Mouse (Mus musculus) kidney, embryonic 16.5 days (tissue): ENCODE data around the gene Hemk1. TPM values are rescaled to one million over a fixed set of nuclear protein-coding genes. Genes with fewer than 3 reads are reported as not detected.
A peak's percentile ranks its signal among the peaks of the same experiment; 100 is the strongest.

Source experiments
- ATAC-seq: fragments of 200-750 bp; cut with Nextera tagmentation; 2 replicates; pipeline ENCODE4 v1.8.0; 2017; ENCODE audit warnings: moderate TSS enrichment; ENCODE audit not compliant: low FRiP score, low TSS enrichment
- H3K27ac ChIP-seq: fragments of 300-500 bp; sonication (generic); 2 replicates; pipeline ENCODE4 v1.5.1; 2014; ENCODE audit warnings: low read length
- H3K27me3 ChIP-seq: fragments of 300-500 bp; sonication (generic); 2 replicates; pipeline ENCODE4 v1.6.1; 2014; ENCODE audit warnings: low read length, control low read depth, mixed read lengths; ENCODE audit not compliant: insufficient read depth
- H3K36me3 ChIP-seq: fragments of 300-500 bp; sonication (generic); 2 replicates; pipeline ENCODE4 v1.6.1; 2014; ENCODE audit warnings: low read length, control low read depth, mixed read lengths; ENCODE audit not compliant: insufficient read depth
- H3K4me1 ChIP-seq: fragments of 300-500 bp; sonication (generic); 2 replicates; pipeline ENCODE4 v1.6.1; 2014; ENCODE audit warnings: low read length, control low read depth, mixed read lengths; ENCODE audit not compliant: insufficient read depth
- H3K4me2 ChIP-seq: fragments of 300-500 bp; sonication (generic); replicated peaks from 2 replicates; pipeline ENCODE4 v1.6.1; 2014; ENCODE audit warnings: low read depth, low read length
- H3K4me3 ChIP-seq: fragments of 300-500 bp; sonication (generic); 2 replicates; pipeline ENCODE4 v1.5.1; 2014; ENCODE audit warnings: mild to moderate bottlenecking, low read length
- H3K9ac ChIP-seq: fragments of 300-500 bp; sonication (generic); replicated peaks from 2 replicates; pipeline ENCODE4 v1.6.1; 2014; ENCODE audit warnings: low read length
- H3K9me3 ChIP-seq: fragments of 300-500 bp; sonication (generic); 2 replicates; pipeline ENCODE4 v1.6.1; 2016; ENCODE audit warnings: low read length, control low read depth
- WGBS: fragments of 180-500 bp; shearing (Covaris S2); extraction: QIAGEN DNeasy Blood & Tissue Kit; methylation state at CpG from one replicate; pipeline ENCODE4 v1.1.7; 2014; 5-methylcytosine and 5-hydroxymethylcytosine counted together
- polyA plus RNA-seq: library from polyadenylated mRNA; unstranded; fragments of >200 nt; fragmentation: Nextera tagmentation; extraction: Ambion mirVana; gene quantifications from 2 replicates; pipeline ENCODE4 v1.2.1, GENCODE M21; 2015

The Hemk1 gene
- polyA plus RNA-seq, 1 experiment from 2014 or later: 13.2 TPM

- Histone ChIP-seq H3K4me1 (peaks cover 20% of the 10 kb centered on the region), H3K27me3 (no peaks in the 10 kb centered on the region), H3K27ac (no peak overlapping the region; the same call in 1 of the 2 replicates), H3K4me3 (peak overlapping the region; percentile 69), H3K4me2 (peak overlapping the region; percentile 76), H3K9ac (no peak overlapping the region), H3K9me3 (no peaks in the 10 kb centered on the region), H3K36me3 (peaks cover 9% of the 10 kb centered on the region)
- no peak for ATAC-seq
- 77% methylated on average over 8 of the region's 8 CpGs for WGBS
These were observed 39.9 kb downstream of the Hemk1 start for GRCm38 (mm10) chr9:107298059-107298780.

GRCm38 (mm10) chr9:107297658-107298057 lies 40.5 kb downstream of the Hemk1 start:
- no peak for ATAC-seq
- 83% methylated on average over 4 of the region's 4 CpGs for WGBS
- Histone ChIP-seq H3K4me2 (peak overlapping the region; percentile 76), H3K4me1 (peaks cover 20% of the 10 kb centered on the region), H3K27me3 (no peaks in the 10 kb centered on the region), H3K27ac (peak overlapping the region; percentile 89; the same call in 1 of the 2 replicates), H3K36me3 (peaks cover 9% of the 10 kb centered on the region), H3K9ac (peak overlapping the region; percentile 86), H3K4me3 (peak overlapping the region; percentile 69), H3K9me3 (no peaks in the 10 kb centered on the region)

- Histone ChIP-seq H3K27ac (peak overlapping the region; percentile 89), H3K27me3 (no peaks in the 10 kb centered on the region), H3K4me1 (peaks cover 20% of the 10 kb centered on the region), H3K4me2 (peak overlapping the region; percentile 76), H3K36me3 (peaks cover 9% of the 10 kb centered on the region), H3K9me3 (no peaks in the 10 kb centered on the region), H3K9ac (peak overlapping the region; percentile 86), H3K4me3 (peak overlapping the region; percentile 69)
- peak; percentile 10 for ATAC-seq
- WGBS: 8% methylated on average over 16 of the region's 16 CpGs
These were observed 41.1 kb downstream of the Hemk1 start for GRCm38 (mm10) chr9:107297059-107297458.

GRCm38 (mm10) chr9:107296501-107296965 lies 41.6 kb downstream of the Hemk1 start:
- WGBS: 0% methylated on average over 31 of the region's 31 CpGs

GRCm38 (mm10) chr9:107296041-107296440 lies 42.1 kb downstream of the Hemk1 start:
- Histone ChIP-seq H3K36me3 (peaks cover 4% of the 10 kb centered on the region), H3K4me1 (peaks cover 20% of the 10 kb centered on the region), H3K4me2 (peak overlapping the region; percentile 76), H3K4me3 (peak overlapping the region; percentile 69), H3K27me3 (no peaks in the 10 kb centered on the region), H3K27ac (peak overlapping the region; percentile 69; the same call in 1 of the 2 replicates), H3K9ac (peak overlapping the region; percentile 65), H3K9me3 (no peaks in the 10 kb centered on the region)
- peak; percentile 60 for ATAC-seq
- WGBS: 6% methylated on average over 14 of the region's 14 CpGs

More at GRCm38 (mm10) chr9:107296501-107296965, 41.6 kb downstream of the Hemk1 start:
- peak; percentile 97 for ATAC-seq
- no peaks in the 10 kb centered on the region for H3K27me3 ChIP-seq
- H3K27ac ChIP-seq: peak overlapping the region; percentile 89
- no peaks in the 10 kb centered on the region for H3K9me3 ChIP-seq
- peak overlapping the region; percentile 76 for H3K4me2 ChIP-seq
- peak overlapping the region; percentile 86 for H3K9ac ChIP-seq
- H3K4me3 ChIP-seq: peak overlapping the region; percentile 69
- peaks cover 8% of the 10 kb centered on the region for H3K36me3 ChIP-seq
- H3K4me1 ChIP-seq: peaks cover 20% of the 10 kb centered on the region

GRCm38 (mm10) chr9:107296016-107296040 lies 42.3 kb downstream of the Hemk1 start, which contains the start of gene Cish:
TSS of gene Cish (plus strand) at chr9:107296026.
- Histone ChIP-seq H3K36me3 (peaks cover 1% of the 10 kb centered on the region), H3K9ac (peak within 1 kb of the TSS; percentile 86), H3K4me1 (peaks cover 20% of the 10 kb centered on the region), H3K9me3 (no peaks in the 10 kb centered on the region), H3K27me3 (no peaks in the 10 kb centered on the region), H3K27ac (peak within 1 kb of the TSS; percentile 89), H3K4me3 (peak within 1 kb of the TSS; percentile 69), H3K4me2 (peak within 1 kb of the TSS; percentile 76)
- ATAC-seq: no peak

GRCm38 (mm10) chr9:107295616-107296015 lies 42.5 kb downstream of the Hemk1 start:
- no peaks in the 10 kb centered on the region for H3K9me3 ChIP-seq
- 70% methylated on average over 4 of the region's 4 CpGs for WGBS
- H3K4me3 ChIP-seq: peak overlapping the region; percentile 69
- ATAC-seq: no peak
- H3K9ac ChIP-seq: peak overlapping the region; percentile 65; the same call in 1 of the 2 replicates
- H3K4me2 ChIP-seq: peak overlapping the region; percentile 76; the same call in 1 of the 2 replicates
- peaks cover 20% of the 10 kb centered on the region for H3K4me1 ChIP-seq
- H3K27me3 ChIP-seq: no peaks in the 10 kb centered on the region
- H3K27ac ChIP-seq: no peak overlapping the region
- no peaks in the 10 kb centered on the region for H3K36me3 ChIP-seq

GRCm38 (mm10) chr9:107294249-107294648 lies 43.9 kb downstream of the Hemk1 start:
- H3K9ac ChIP-seq: no peak overlapping the region
- WGBS: 3% methylated on average over 6 of the region's 6 CpGs

GRCm38 (mm10) chr9:107290897-107291296 lies 47.3 kb downstream of the Hemk1 start:
- 30% methylated on average over 10 of the region's 10 CpGs for WGBS
- H3K4me1 ChIP-seq: peaks cover 17% of the 10 kb centered on the region
- H3K27ac ChIP-seq: no peak overlapping the region
- H3K4me3 ChIP-seq: no peak overlapping the region
- no peak overlapping the region for H3K9ac ChIP-seq
- no peaks in the 10 kb centered on the region for H3K9me3 ChIP-seq
- no peaks in the 10 kb centered on the region for H3K27me3 ChIP-seq
- H3K4me2 ChIP-seq: no peak overlapping the region
- no peak; the same call in 1 of the 2 replicates for ATAC-seq
- no peaks in the 10 kb centered on the region for H3K36me3 ChIP-seq

More at GRCm38 (mm10) chr9:107294249-107294648, 43.9 kb downstream of the Hemk1 start:
- Histone ChIP-seq H3K9me3 (no peaks in the 10 kb centered on the region), H3K4me2 (no peak overlapping the region), H3K36me3 (no peaks in the 10 kb centered on the region), H3K27ac (no peak overlapping the region), H3K27me3 (no peaks in the 10 kb centered on the region), H3K4me1 (peaks cover 25% of the 10 kb centered on the region), H3K4me3 (no peak overlapping the region)
- no peak for ATAC-seq

GRCm38 (mm10) chr9:107289211-107290076 lies 48.7 kb downstream of the Hemk1 start, which contains the start of gene Mapkapk3:
TSS of gene Mapkapk3 (minus strand) at chr9:107289877.
- H3K9me3 ChIP-seq: no peaks in the 10 kb centered on the region
- H3K4me2 ChIP-seq: peak within 1 kb of the TSS; percentile 79
- WGBS: 2% methylated on average over 49 of the region's 49 CpGs
- H3K36me3 ChIP-seq: no peaks in the 10 kb centered on the region
- peaks cover 10% of the 10 kb centered on the region for H3K4me1 ChIP-seq
- H3K4me3 ChIP-seq: peak within 1 kb of the TSS; percentile 45
- no peak within 1 kb of the TSS for H3K27ac ChIP-seq
- no peaks in the 10 kb centered on the region for H3K27me3 ChIP-seq
- peak; percentile 87 for ATAC-seq
- peak within 1 kb of the TSS; percentile 64 for H3K9ac ChIP-seq
